Mouse (Mus musculus) liver, adult 2 months (tissue): ENCODE data around the gene Sde2. TPM values are rescaled to one million over a fixed set of nuclear protein-coding genes. Genes with fewer than 3 reads are reported as not detected.

Experiments
- DNase-seq: peaks from one replicate; pipeline ENCODE4 v3.0.0-alpha.2; 2011; ENCODE audit warnings: low read depth, low spot score; ENCODE audit errors: extremely low read depth
- H3K27ac ChIP-seq: fragments of 200-500 bp; replicated peaks from 2 replicates; pipeline ENCODE4 v1.5.1; 2012; ENCODE audit warnings: low read depth, mild to moderate bottlenecking, control low read depth, inconsistent platforms, low read length; ENCODE audit not compliant: insufficient read depth
- H3K27me3 ChIP-seq: fragments of 200-500 bp; 2 replicates; pipeline ENCODE4 v1.6.1; 2012; ENCODE audit warnings: mild to moderate bottlenecking, moderate library complexity, low read length, inconsistent platforms; ENCODE audit not compliant: control insufficient read depth, insufficient read depth
- H3K36me3 ChIP-seq: fragments of 200-500 bp; 2 replicates; pipeline ENCODE4 v1.6.1; 2012; ENCODE audit warnings: low read length, inconsistent platforms; ENCODE audit not compliant: control insufficient read depth, insufficient read depth
- H3K4me1 ChIP-seq: fragments of 200-500 bp; 2 replicates; pipeline ENCODE4 v1.6.1; 2011; ENCODE audit warnings: low read length; ENCODE audit not compliant: control insufficient read depth, insufficient read depth
- H3K4me3 ChIP-seq: fragments of 200-500 bp; 2 replicates; pipeline ENCODE4 v1.5.1; 2011; ENCODE audit warnings: low read depth, mild to moderate bottlenecking, control low read depth, low read length, moderate library complexity; ENCODE audit not compliant: insufficient read depth
- H3K79me2 ChIP-seq: fragments of 200-500 bp; 2 replicates; pipeline ENCODE4 v1.6.1; 2012; ENCODE audit warnings: inconsistent platforms, mild to moderate bottlenecking, low read length, moderate library complexity; ENCODE audit not compliant: control insufficient read depth, insufficient read depth
- H3K9ac ChIP-seq: fragments of 200-500 bp; 2 replicates; pipeline ENCODE4 v1.6.1; 2012; ENCODE audit warnings: low read depth, mild to moderate bottlenecking, control low read depth, inconsistent platforms, low read length
- CTCF ChIP-seq: fragments of 200-500 bp; IDR thresholded peaks from 2 replicates; pipeline ENCODE4 v1.5.1; 2011; ENCODE audit warnings: low read depth, low read length, control low read depth
- POLR2A ChIP-seq: fragments of 200-500 bp; IDR thresholded peaks from 2 replicates; pipeline ENCODE4 v1.6.1; 2011; ENCODE audit warnings: low read length, control low read depth; ENCODE audit not compliant: insufficient read depth; ENCODE audit errors: extremely low read depth
- WGBS: fragments of 180-500 bp; shearing (Covaris S2); methylation state at CpG from one replicate; pipeline ENCODE4 v1.1.7; 2018; 5-methylcytosine and 5-hydroxymethylcytosine counted together
- polyA plus RNA-seq: library from polyadenylated mRNA; depleted of rRNA; stranded (reverse); fragments of >200 nt; gene quantifications from 2 replicates; pipeline ENCODE4 v1.2.3, GENCODE M21; 2012
- total RNA-seq: library from RNA; depleted of rRNA; stranded (reverse); fragments of >200 nt; gene quantifications from 2 replicates; pipeline ENCODE4 v1.2.3, GENCODE M21; 2014

The Sde2 gene
- total and polyA plus RNA-seq, 2 experiments: 5.0 to 5.8 TPM

GRCm38 (mm10) chr1:180901107-180901506 lies 50.2 kb downstream of the Sde2 start:
- Histone ChIP-seq H3K27ac (no peak overlapping the region), H3K36me3 (no peaks in the 10 kb centered on the region), H3K79me2 (0 out of 2 replicates have a peak, but pooled peaks cover 4% of the 10 kb centered on the region), H3K27me3 (no peaks in the 10 kb centered on the region; the same call in 1 of the 2 replicates), H3K9ac (no peak overlapping the region), H3K4me3 (no peak overlapping the region), H3K4me1 (peaks cover 8% of the 10 kb centered on the region)
- TF ChIP-seq CTCF: no peak
- no peak for TF ChIP-seq POLR2A
- DNase-seq: peak; percentile 60
- WGBS: 9% methylated on average over 4 of the region's 4 CpGs

DNA sequence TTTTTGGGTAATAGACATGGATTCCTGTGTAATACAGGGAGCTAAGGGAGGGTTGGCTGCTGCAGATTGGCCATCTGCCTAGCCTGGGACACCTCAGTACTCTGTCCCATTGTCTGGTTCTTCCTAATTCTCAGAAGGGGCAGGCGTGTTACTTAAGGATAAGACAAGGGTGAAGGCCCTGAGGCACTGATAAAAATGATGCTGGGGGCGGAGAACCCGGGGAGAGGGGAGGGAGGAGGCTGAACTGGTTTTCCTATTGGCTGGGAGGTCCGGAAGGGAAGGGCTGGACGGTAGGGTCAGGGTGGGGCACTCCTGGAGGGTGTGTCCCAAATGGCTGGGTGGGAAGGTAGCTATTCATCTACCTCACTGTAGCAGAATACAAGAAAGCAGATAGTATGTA lies 52.0 kb downstream of the Sde2 start:
- H3K4me3 ChIP-seq: no peak overlapping the region
- H3K79me2 ChIP-seq: 0 out of 2 replicates have a peak, but pooled peaks cover 4% of the 10 kb centered on the region
- no peak for TF ChIP-seq CTCF
- no peak for TF ChIP-seq POLR2A
- no peak overlapping the region for H3K27ac ChIP-seq
- no peaks in the 10 kb centered on the region; the same call in 1 of the 2 replicates for H3K36me3 ChIP-seq
- 53% methylated on average over 5 of the region's 5 CpGs for WGBS
- no peak overlapping the region for H3K9ac ChIP-seq
- DNase-seq: no peak
- peaks cover 8% of the 10 kb centered on the region for H3K4me1 ChIP-seq
- no peaks in the 10 kb centered on the region for H3K27me3 ChIP-seq

GRCm38 (mm10) chr1:180903666-180904038 lies 52.7 kb downstream of the Sde2 start:
- Histone ChIP-seq H3K36me3 (no peaks in the 10 kb centered on the region; the same call in 1 of the 2 replicates), H3K27ac (no peak overlapping the region), H3K79me2 (0 out of 2 replicates have a peak, but pooled peaks cover 4% of the 10 kb centered on the region), H3K27me3 (no peaks in the 10 kb centered on the region), H3K4me3 (peak overlapping the region; percentile 27), H3K4me1 (peaks cover 8% of the 10 kb centered on the region), H3K9ac (peak overlapping the region; percentile 62)
- WGBS: 35% methylated on average over 10 of the region's 10 CpGs
- TF ChIP-seq CTCF (no peak), POLR2A (no peak)
- no peak for DNase-seq

DNA sequence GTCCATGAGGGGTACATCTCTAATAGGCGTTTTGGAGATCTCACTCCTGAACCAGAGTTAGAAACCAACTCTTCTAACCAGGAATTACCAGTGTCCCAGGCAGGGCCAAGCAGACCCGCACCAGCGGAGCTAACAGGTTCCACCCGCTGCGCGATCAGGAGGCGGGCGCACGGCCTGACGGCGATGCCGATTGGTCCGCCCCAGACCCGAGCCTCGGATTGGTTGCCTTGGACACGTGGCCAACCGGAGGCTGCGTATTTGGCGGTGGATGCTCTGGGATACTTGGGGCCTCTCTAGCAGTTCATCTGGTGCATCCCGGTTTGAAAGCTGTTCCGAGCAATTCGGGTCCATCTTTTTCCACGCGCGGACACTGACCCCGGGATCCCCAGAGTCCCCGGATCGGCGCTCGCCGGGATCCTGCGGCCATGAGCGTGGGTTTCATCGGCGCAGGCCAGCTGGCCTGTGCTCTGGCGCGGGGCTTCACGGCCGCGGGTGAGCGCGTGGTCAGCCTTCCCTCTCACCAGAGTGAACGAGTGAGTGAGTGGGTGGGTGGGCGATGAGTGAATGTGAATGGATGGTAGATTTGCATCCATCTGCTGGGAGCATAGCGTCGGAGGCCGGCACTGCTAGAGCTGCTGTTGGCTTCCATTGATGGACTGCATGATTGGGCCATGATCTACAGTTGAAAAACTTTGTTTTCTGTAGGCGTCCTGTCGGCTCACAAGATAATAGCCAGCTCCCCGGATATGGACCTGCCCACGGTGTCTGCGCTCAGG lies 53.3 kb downstream of the Sde2 start, which contains the start of gene Pycr2:
TSS of gene Pycr2 (plus strand) at position 255 of the 776 bp plus-strand sequence.
- Histone ChIP-seq H3K9ac (peak within 1 kb of the TSS; percentile 74), H3K4me3 (peak within 1 kb of the TSS; percentile 73), H3K79me2 (0 out of 2 replicates have a peak, but pooled peaks cover 4% of the 10 kb centered on the region), H3K27ac (no peak within 1 kb of the TSS), H3K4me1 (peaks cover 8% of the 10 kb centered on the region), H3K36me3 (no peaks in the 10 kb centered on the region; the same call in 1 of the 2 replicates), H3K27me3 (no peaks in the 10 kb centered on the region)
- under 1% methylated on average over 52 of the region's 52 CpGs for WGBS
- no peak for TF ChIP-seq CTCF
- 0 out of 2 replicates have a peak, but pooled peaks have one; percentile 39 for TF ChIP-seq POLR2A
- DNase-seq: peak; percentile 78

DNA sequence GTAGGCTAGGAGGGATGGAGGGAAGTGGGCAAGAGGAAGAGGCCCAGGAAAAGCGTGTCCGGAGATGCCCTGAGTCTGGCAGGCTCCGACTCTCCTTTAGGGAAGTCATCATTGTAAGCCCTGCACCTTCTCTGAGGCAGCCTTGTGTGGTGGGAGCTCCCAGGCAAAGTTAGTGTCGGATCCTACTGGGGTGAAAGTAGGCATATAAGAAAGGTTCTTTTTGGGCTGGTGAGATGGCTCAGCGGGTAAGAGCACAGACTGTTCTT lies 53.8 kb downstream of the Sde2 start:
- Histone ChIP-seq H3K27ac (no peak overlapping the region), H3K4me1 (peaks cover 8% of the 10 kb centered on the region), H3K79me2 (0 out of 2 replicates have a peak, but pooled peaks cover 4% of the 10 kb centered on the region), H3K36me3 (no peaks in the 10 kb centered on the region; the same call in 1 of the 2 replicates), H3K9ac (peak overlapping the region; percentile 74), H3K4me3 (peak overlapping the region; percentile 73), H3K27me3 (no peaks in the 10 kb centered on the region)
- 37% methylated on average over 5 of the region's 5 CpGs for WGBS
- TF ChIP-seq CTCF: no peak
- TF ChIP-seq POLR2A: no peak
- no peak for DNase-seq

- no peak overlapping the region for H3K4me3 ChIP-seq
- 80% methylated on average over 6 of the region's 6 CpGs for WGBS
- peaks cover 8% of the 10 kb centered on the region for H3K4me1 ChIP-seq
- TF ChIP-seq POLR2A (no peak), CTCF (no peak)
- no peak for DNase-seq
- 0 out of 2 replicates have a peak, but pooled peaks cover 4% of the 10 kb centered on the region for H3K79me2 ChIP-seq
- no peak overlapping the region for H3K27ac ChIP-seq
- no peaks in the 10 kb centered on the region for H3K27me3 ChIP-seq
- no peak overlapping the region for H3K9ac ChIP-seq
- no peaks in the 10 kb centered on the region; the same call in 1 of the 2 replicates for H3K36me3 ChIP-seq
These were observed 54.4 kb downstream of the Sde2 start for GRCm38 (mm10) chr1:180905307-180905706.
